Mouse (Mus musculus) embryonic facial prominence, embryonic 14.5 days (tissue): ENCODE results near the gene Ache. TPM values are rescaled to one million over a fixed set of nuclear protein-coding genes. Genes with fewer than 3 reads are reported as not detected.

Source experiments
- ATAC-seq: fragments of 200-750 bp; cut with Nextera tagmentation; 2 replicates; pipeline ENCODE4 v1.8.0; 2017; ENCODE audit warnings: low read depth, moderate number of reproducible peaks, moderate TSS enrichment
- DNase-seq: peaks from one replicate; pipeline ENCODE4 v3.0.0-alpha.2; 2015; ENCODE audit warnings: low spot score
- H3K27ac ChIP-seq: fragments of 300-500 bp; sonication (generic); replicated peaks from 2 replicates; pipeline ENCODE4 v1.5.1; 2014; ENCODE audit warnings: low read depth, mild to moderate bottlenecking, low read length, moderate library complexity
- H3K27me3 ChIP-seq: fragments of 300-500 bp; sonication (generic); replicated peaks from 2 replicates; pipeline ENCODE4 v1.6.1; 2014; ENCODE audit warnings: low read length; ENCODE audit not compliant: control insufficient read depth, insufficient read depth
- H3K36me3 ChIP-seq: fragments of 300-500 bp; sonication (generic); 2 replicates; pipeline ENCODE4 v1.6.1; 2014; ENCODE audit warnings: low read length, mixed read lengths; ENCODE audit not compliant: control insufficient read depth, insufficient read depth
- H3K4me1 ChIP-seq: fragments of 300-500 bp; sonication (generic); 2 replicates; pipeline ENCODE4 v1.6.1; 2014; ENCODE audit warnings: antibody characterized with exemption, low read length; ENCODE audit not compliant: control insufficient read depth, insufficient read depth
- H3K4me2 ChIP-seq: fragments of 300-500 bp; sonication (generic); 2 replicates; pipeline ENCODE4 v1.6.1; 2014; ENCODE audit warnings: low read depth, mild to moderate bottlenecking, low read length, moderate library complexity, mixed read lengths
- H3K4me3 ChIP-seq: fragments of 300-500 bp; sonication (generic); 2 replicates; pipeline ENCODE4 v1.5.1; 2014; ENCODE audit warnings: low read depth, mild to moderate bottlenecking, low read length
- H3K9ac ChIP-seq: fragments of 300-500 bp; sonication (generic); 2 replicates; pipeline ENCODE4 v1.6.1; 2014; ENCODE audit warnings: low read depth, mild to moderate bottlenecking, low read length, moderate library complexity, mixed read lengths
- H3K9me3 ChIP-seq: fragments of 300-500 bp; sonication (generic); 2 replicates; pipeline ENCODE4 v1.6.1; 2016; ENCODE audit warnings: low read length; ENCODE audit not compliant: control insufficient read depth
- WGBS: fragments of 180-500 bp; shearing (Covaris S2); extraction: QIAGEN DNeasy Blood & Tissue Kit; methylation state at CpG from one replicate; pipeline ENCODE4 v1.1.7; 2014; 5-methylcytosine and 5-hydroxymethylcytosine counted together
- polyA plus RNA-seq: library from polyadenylated mRNA; unstranded; fragments of >200 nt; fragmentation: Nextera tagmentation; extraction: Ambion mirVana; gene quantifications from 2 replicates; pipeline ENCODE4 v1.2.1, GENCODE M21; 2014

Ache gene
- polyA plus RNA-seq, 1 experiment from 2014 or later, result 33.0 TPM

- Histone ChIP-seq H3K9me3 (no peaks in the 10 kb centered on the region; the same call in 1 of the 2 replicates), H3K9ac (no peak overlapping the region), H3K36me3 (no peaks in the 10 kb centered on the region), H3K4me2 (no peak overlapping the region), H3K4me3 (no peak overlapping the region), H3K4me1 (peaks cover 19% of the 10 kb centered on the region), H3K27me3 (peaks cover 39% of the 10 kb centered on the region), H3K27ac (no peak overlapping the region)
- DNase-seq (no peak), ATAC-seq (no peak)
- 41% methylated on average over 7 of the region's 7 CpGs for WGBS
Measured at GRCm38 (mm10) chr5:137285986-137286385, 1.3 kb upstream of the Ache start.

- DNase-seq, result peak; percentile 89
- ATAC-seq, result peak; percentile 77
- H3K36me3 ChIP-seq, result no peaks in the 10 kb centered on the region
- no peaks in the 10 kb centered on the region; the same call in 1 of the 2 replicates for H3K9me3 ChIP-seq
- 0% methylated on average over 13 of the region's 16 CpGs for WGBS
- H3K27me3 ChIP-seq, result peaks cover 45% of the 10 kb centered on the region
- H3K4me3 ChIP-seq, result peak overlapping the region; percentile 43
- H3K4me1 ChIP-seq, result peaks cover 19% of the 10 kb centered on the region
- peak overlapping the region; percentile 88 for H3K4me2 ChIP-seq
- H3K9ac ChIP-seq, result peak overlapping the region; percentile 57; the same call in 1 of the 2 replicates
- H3K27ac ChIP-seq, result no peak overlapping the region
Measured at GRCm38 (mm10) chr5:137286655-137287031, 676 bp upstream of the Ache start.

GRCm38 (mm10) chr5:137287953-137288743 lies 829 bp downstream of the Ache start:
- DNase-seq (peak; percentile 12), ATAC-seq (0 out of 2 replicates have a peak, but pooled peaks have one; percentile 5)
- H3K36me3 ChIP-seq, result no peaks in the 10 kb centered on the region
- WGBS, result under 1% methylated on average over 37 of the region's 65 CpGs
- peak overlapping the region; percentile 88 for H3K4me2 ChIP-seq
- no peaks in the 10 kb centered on the region; the same call in 1 of the 2 replicates for H3K9me3 ChIP-seq
- peaks cover 55% of the 10 kb centered on the region for H3K27me3 ChIP-seq
- H3K27ac ChIP-seq, result no peak overlapping the region
- peaks cover 24% of the 10 kb centered on the region for H3K4me1 ChIP-seq
- H3K4me3 ChIP-seq, result peak overlapping the region; percentile 43
- H3K9ac ChIP-seq, result peak overlapping the region; percentile 60

GRCm38 (mm10) chr5:137288999-137289470 lies 1.7 kb downstream of the Ache start:
- DNase-seq (peak; percentile 70), ATAC-seq (0 out of 2 replicates have a peak, but pooled peaks have one; percentile 4)
- Histone ChIP-seq H3K4me1 (peaks cover 24% of the 10 kb centered on the region), H3K27me3 (peaks cover 55% of the 10 kb centered on the region), H3K36me3 (no peaks in the 10 kb centered on the region), H3K9ac (peak overlapping the region; percentile 53), H3K4me3 (peak overlapping the region; percentile 43), H3K9me3 (no peaks in the 10 kb centered on the region), H3K27ac (no peak overlapping the region), H3K4me2 (peak overlapping the region; percentile 88)
- under 1% methylated on average over 22 of the region's 25 CpGs for WGBS

GRCm38 (mm10) chr5:137289591-137290365 lies 2.5 kb downstream of the Ache start:
- Histone ChIP-seq H3K27me3 (peaks cover 55% of the 10 kb centered on the region), H3K27ac (no peak overlapping the region), H3K4me3 (no peak overlapping the region), H3K4me1 (peaks cover 24% of the 10 kb centered on the region), H3K36me3 (no peaks in the 10 kb centered on the region), H3K9ac (no peak overlapping the region), H3K4me2 (peak overlapping the region; percentile 88), H3K9me3 (no peaks in the 10 kb centered on the region)
- 57% methylated on average over 13 of the region's 13 CpGs for WGBS
- DNase-seq (no peak), ATAC-seq (no peak)

GRCm38 (mm10) chr5:137290677-137291076 lies 3.4 kb downstream of the Ache start:
- Histone ChIP-seq H3K9me3 (no peaks in the 10 kb centered on the region), H3K27ac (no peak overlapping the region), H3K36me3 (peaks cover 8% of the 10 kb centered on the region), H3K4me3 (no peak overlapping the region), H3K4me2 (no peak overlapping the region), H3K4me1 (peaks cover 28% of the 10 kb centered on the region), H3K9ac (no peak overlapping the region), H3K27me3 (peaks cover 55% of the 10 kb centered on the region)
- DNase-seq (no peak), ATAC-seq (no peak)
- 21% methylated on average over 15 of the region's 15 CpGs for WGBS

- H3K9ac ChIP-seq, result no peak overlapping the region
- no peak for DNase-seq
- peaks cover 16% of the 10 kb centered on the region for H3K36me3 ChIP-seq
- no peaks in the 10 kb centered on the region for H3K9me3 ChIP-seq
- ATAC-seq, result no peak
- H3K4me2 ChIP-seq, result no peak overlapping the region
- no peak overlapping the region for H3K27ac ChIP-seq
- 74% methylated on average over 15 of the region's 15 CpGs for WGBS
- no peak overlapping the region for H3K4me3 ChIP-seq
- H3K4me1 ChIP-seq, result peaks cover 28% of the 10 kb centered on the region
- H3K27me3 ChIP-seq, result peaks cover 55% of the 10 kb centered on the region
Measured at GRCm38 (mm10) chr5:137291381-137291926, 4.1 kb downstream of the Ache start.

- H3K9ac ChIP-seq, result peak overlapping the region; percentile 83
- peaks cover 34% of the 10 kb centered on the region for H3K36me3 ChIP-seq
- ATAC-seq (peak; percentile 38), DNase-seq (peak; percentile 78)
- peaks cover 41% of the 10 kb centered on the region for H3K27me3 ChIP-seq
- H3K9me3 ChIP-seq, result no peaks in the 10 kb centered on the region
- H3K4me2 ChIP-seq, result peak overlapping the region; percentile 100
- peak overlapping the region; percentile 64 for H3K4me3 ChIP-seq
- H3K4me1 ChIP-seq, result peaks cover 16% of the 10 kb centered on the region
- peak overlapping the region; percentile 89 for H3K27ac ChIP-seq
- WGBS, result 3% methylated on average over 9 of the region's 15 CpGs
Measured at GRCm38 (mm10) chr5:137293282-137293681, 6.0 kb downstream of the Ache start.
